Mouse (Mus musculus) embryonic fibroblast, embryonic 13.5 days (primary cell): ENCODE measurements around the gene Kcnma1.

Experiments used
- CTCF ChIP-seq: IDR thresholded peaks from 2 replicates; pipeline ENCODE4 v1.5.1; 2011; ENCODE audit warnings: mild to moderate bottlenecking, control low read depth, low read length, moderate library complexity, borderline replicate concordance; ENCODE audit not compliant: insufficient read depth
- POLR2A ChIP-seq: IDR thresholded peaks from 2 replicates; pipeline ENCODE4 v1.6.1; 2011; ENCODE audit warnings: low read depth, mild to moderate bottlenecking, control low read depth, low read length, moderate library complexity

GRCm38 (mm10) chr14:23772685-23773084, 241.6 kb downstream of the Kcnma1 start:
- no peak for TF ChIP-seq POLR2A
- TF ChIP-seq CTCF: no peak
